Mouse (Mus musculus) embryonic facial prominence, embryonic 10.5 days (tissue): ENCODE measurements at regions not wholly inside any gene's neighbourhood (a gene's known extent, or its start where the extent isn't known, plus 50 kb on each side); places are given as distances from the start of the nearest gene placed in this dataset.
"Not testable (repeated sequence)": the region's sequence is repeated elsewhere in the genome, so short reads cannot be mapped to it uniquely, and the experiment has no call there.

Experiments used
- DNase-seq: peaks from one replicate; pipeline ENCODE4 v3.0.0-alpha.2; 2017; ENCODE audit warnings: low spot score
- H3K27ac ChIP-seq: fragments of 300-500 bp; sonication (generic); replicated peaks from 2 replicates; pipeline ENCODE4 v1.5.1; 2016; ENCODE audit warnings: mild to moderate bottlenecking
- H3K27me3 ChIP-seq: fragments of 300-500 bp; sonication (generic); replicated peaks from 2 replicates; pipeline ENCODE4 v1.6.1; 2016; ENCODE audit warnings: low read depth, mild to moderate bottlenecking; ENCODE audit not compliant: poor library complexity, severe bottlenecking
- H3K36me3 ChIP-seq: fragments of 300-500 bp; sonication (generic); replicated peaks from 2 replicates; pipeline ENCODE4 v1.6.1; 2016; ENCODE audit warnings: mild to moderate bottlenecking, moderate library complexity
- H3K4me1 ChIP-seq: fragments of 300-500 bp; sonication (generic); 2 replicates; pipeline ENCODE4 v1.6.1; 2016
- H3K4me3 ChIP-seq: fragments of 300-500 bp; sonication (generic); 2 replicates; pipeline ENCODE4 v1.5.1; 2016; ENCODE audit warnings: mild to moderate bottlenecking, moderate library complexity
- H3K9me3 ChIP-seq: fragments of 300-500 bp; sonication (generic); 2 replicates; pipeline ENCODE4 v1.6.1; 2016; ENCODE audit warnings: mild to moderate bottlenecking
- WGBS: fragments of 180-500 bp; shearing (Covaris S2); methylation state at CpG from one replicate; pipeline ENCODE4 v1.1.7; 2016; 5-methylcytosine and 5-hydroxymethylcytosine counted together

DNA sequence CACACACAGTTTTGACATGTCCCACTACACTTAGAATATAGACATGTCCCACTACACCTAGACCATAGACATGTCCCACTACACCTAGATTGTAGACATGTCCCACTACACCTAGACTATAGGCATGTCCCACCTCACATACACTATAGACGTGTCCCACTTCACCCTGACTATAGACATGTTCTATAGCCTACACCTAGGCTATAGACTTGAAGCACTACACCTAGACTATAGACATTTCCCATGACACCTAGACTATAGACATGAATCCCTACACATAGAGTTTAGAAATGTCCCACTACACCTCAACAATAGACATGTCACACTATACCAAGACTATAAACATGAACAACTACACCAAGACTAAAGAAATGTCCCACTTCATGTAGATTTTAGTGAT, 2580.9 kb downstream of the Gm37988 start:
- WGBS, result 89% methylated on average over 1 of the region's 1 CpGs
- Histone ChIP-seq H3K36me3 (0 out of 2 replicates have a peak, but pooled peaks cover 3% of the 10 kb centered on the region), H3K4me3 (no peak overlapping the region), H3K4me1 (no peaks in the 10 kb centered on the region), H3K27me3 (no peaks in the 10 kb centered on the region), H3K27ac (no peak overlapping the region), H3K9me3 (no peaks in the 10 kb centered on the region)
- no peak for DNase-seq

DNA sequence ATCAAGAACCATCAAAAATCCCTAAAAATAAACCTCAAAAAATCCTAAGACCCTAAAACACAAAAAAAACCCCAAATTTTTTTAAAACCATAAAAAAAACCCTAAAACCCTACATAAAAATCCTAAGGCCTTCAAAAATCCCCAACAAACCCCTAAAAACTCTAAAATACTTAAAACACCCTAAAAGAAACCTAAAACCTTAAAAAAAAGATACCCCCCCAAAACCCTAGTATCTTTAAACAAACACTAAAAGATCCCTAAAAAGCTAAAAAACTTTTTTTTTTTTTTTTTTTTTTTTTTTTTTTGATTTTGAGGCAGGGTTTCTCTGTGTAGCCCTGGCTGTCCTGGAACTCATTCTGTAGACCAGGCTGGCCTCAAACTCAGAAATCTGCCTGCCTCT, 2585.8 kb downstream of the Gm37988 start:
- no peaks in the 10 kb centered on the region for H3K9me3 ChIP-seq
- 0 out of 2 replicates have a peak, but pooled peaks cover under 1% of the 10 kb centered on the region for H3K36me3 ChIP-seq
- H3K27ac ChIP-seq, result no peak overlapping the region
- H3K27me3 ChIP-seq, result no peaks in the 10 kb centered on the region
- no peak overlapping the region for H3K4me3 ChIP-seq
- DNase-seq, result no peak
- H3K4me1 ChIP-seq, result no peaks in the 10 kb centered on the region

DNA sequence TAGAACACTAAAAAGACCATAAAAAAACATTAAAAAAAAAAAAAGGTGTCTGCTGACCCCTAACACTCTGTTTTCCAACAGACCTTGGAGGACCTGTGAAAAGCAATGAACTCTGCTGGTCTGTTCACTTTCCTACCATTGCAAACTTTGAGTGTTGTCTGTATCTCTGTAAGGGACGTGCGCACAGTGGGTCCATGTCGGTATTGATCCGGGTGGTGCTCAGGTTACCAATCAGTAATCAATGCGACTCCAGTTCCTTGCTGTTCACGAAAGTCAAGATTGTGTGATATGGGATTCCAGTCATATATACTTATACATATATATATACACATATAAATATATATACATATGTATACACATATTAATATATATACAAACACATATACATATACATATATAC, 2586.5 kb downstream of the Gm37988 start:
- Histone ChIP-seq H3K4me1 (no peaks in the 10 kb centered on the region), H3K4me3 (no peak overlapping the region), H3K27me3 (no peaks in the 10 kb centered on the region), H3K36me3 (no peaks in the 10 kb centered on the region), H3K27ac (no peak overlapping the region), H3K9me3 (no peaks in the 10 kb centered on the region)
- DNase-seq, result no peak
- WGBS, result 94% methylated on average over 6 of the region's 6 CpGs

DNA sequence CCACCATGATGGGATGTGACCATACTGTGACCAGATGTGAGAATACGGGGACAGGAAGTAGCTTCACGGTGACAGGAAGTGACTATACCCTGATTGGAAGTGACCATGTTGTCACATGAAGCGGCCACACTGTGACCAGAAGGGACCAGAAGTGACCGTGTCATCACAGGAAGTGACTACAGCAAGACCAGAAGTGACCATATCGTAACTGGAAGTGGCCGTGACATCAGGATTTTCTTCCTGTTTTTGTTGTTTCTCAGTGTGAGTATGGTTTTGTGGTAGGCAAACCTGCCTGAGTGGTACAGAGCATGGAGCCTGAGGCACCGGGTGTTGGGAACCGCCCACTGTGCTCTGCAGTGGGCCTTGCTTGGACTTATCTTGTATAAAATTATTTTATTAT, 2587.8 kb downstream of the Gm37988 start:
- no peaks in the 10 kb centered on the region for H3K4me1 ChIP-seq
- no peak overlapping the region for H3K4me3 ChIP-seq
- H3K9me3 ChIP-seq, result no peaks in the 10 kb centered on the region
- H3K27me3 ChIP-seq, result no peaks in the 10 kb centered on the region
- DNase-seq, result peak; percentile 14
- no peaks in the 10 kb centered on the region for H3K36me3 ChIP-seq
- WGBS, result 94% methylated on average over 8 of the region's 8 CpGs
- H3K27ac ChIP-seq, result no peak overlapping the region

DNA sequence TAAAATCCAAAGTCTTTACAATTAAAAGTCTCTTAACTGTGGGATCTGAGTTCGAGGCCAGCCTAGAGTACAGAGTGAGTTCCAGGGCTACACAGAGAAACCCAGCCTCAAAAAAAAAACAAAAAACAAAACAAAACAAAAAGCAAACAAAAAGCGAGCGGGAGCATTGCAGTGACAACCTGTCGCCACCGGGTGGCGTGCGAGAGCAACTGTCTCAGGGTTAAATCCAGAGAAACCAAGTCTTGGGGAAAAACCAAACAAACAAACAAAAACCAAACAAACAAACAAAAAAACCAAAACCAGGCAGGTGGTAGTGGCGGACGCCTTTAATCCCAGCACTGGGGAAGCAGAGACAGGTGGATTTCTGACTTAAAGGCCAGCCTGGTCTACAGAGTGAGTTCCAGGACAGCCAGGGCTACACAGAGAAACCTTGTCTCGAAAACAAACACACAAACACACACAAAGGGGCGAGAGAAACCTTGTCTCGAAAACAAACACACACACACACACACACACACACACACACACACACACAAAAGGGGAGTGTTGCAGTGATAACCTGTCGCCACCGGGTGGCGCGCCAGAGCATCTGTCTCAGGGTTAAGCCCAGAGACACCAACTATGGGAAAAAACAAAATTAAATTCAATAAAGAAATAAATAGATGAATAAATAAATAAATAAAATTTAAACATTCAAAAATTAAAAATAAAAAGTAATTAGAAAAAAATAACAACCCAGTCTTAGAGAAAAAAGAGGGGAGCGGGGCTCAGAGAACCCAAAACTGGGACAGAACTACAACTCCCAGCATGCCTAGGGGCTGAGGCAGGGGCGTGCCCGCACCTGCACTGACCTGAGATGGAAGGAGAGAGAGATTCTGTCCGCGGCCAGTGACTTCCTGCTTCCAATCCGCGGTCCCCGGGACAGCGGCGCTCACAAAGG, 2589.4 kb downstream of the Gm37988 start:
- no peaks in the 10 kb centered on the region for H3K4me1 ChIP-seq
- WGBS, result 16% methylated on average over 26 of the region's 26 CpGs
- peak; percentile 75 for DNase-seq
- no peaks in the 10 kb centered on the region for H3K27me3 ChIP-seq
- H3K9me3 ChIP-seq, result no peaks in the 10 kb centered on the region
- no peaks in the 10 kb centered on the region for H3K36me3 ChIP-seq
- H3K4me3 ChIP-seq, result peak overlapping the region; percentile 74
- peak overlapping the region; percentile 91 for H3K27ac ChIP-seq

DNA sequence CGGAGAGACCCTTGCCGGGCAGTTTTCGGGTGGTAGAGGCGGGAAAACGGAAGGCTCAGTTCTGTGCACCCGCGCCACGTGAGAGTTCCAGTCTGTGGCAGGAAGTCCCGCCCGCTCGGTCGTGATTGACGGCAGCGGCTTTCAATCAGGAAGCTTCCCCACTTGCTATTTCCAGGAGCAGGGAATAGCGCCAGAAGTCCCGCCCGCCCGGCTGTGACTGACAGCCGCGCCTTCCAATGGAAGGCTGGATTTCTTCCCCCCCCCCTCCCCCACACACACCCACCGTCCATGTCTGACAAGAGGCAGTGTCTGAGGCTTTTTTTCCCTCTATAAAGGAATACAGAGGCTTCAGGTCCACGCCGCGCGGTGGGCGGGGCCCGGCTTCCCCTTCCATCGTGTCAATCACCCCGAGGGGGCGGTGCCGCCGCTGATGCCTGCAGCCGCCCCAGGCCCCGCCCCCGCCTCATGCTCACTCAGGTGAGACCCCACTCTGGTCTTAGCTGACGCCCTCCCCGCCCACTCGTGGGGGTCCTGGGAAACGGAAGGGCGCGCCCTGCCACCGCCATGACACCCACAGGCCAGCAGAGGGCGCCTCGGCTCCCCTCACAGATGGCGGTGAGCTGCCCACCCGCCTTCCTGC, 2590.2 kb downstream of the Gm37988 start:
- no peaks in the 10 kb centered on the region for H3K27me3 ChIP-seq
- WGBS, result under 1% methylated on average over 46 of the region's 46 CpGs
- peak overlapping the region; percentile 74 for H3K4me3 ChIP-seq
- no peaks in the 10 kb centered on the region for H3K36me3 ChIP-seq
- no peaks in the 10 kb centered on the region for H3K9me3 ChIP-seq
- peak overlapping the region; percentile 91 for H3K27ac ChIP-seq
- H3K4me1 ChIP-seq, result no peaks in the 10 kb centered on the region
- DNase-seq, result peak; percentile 99

DNA sequence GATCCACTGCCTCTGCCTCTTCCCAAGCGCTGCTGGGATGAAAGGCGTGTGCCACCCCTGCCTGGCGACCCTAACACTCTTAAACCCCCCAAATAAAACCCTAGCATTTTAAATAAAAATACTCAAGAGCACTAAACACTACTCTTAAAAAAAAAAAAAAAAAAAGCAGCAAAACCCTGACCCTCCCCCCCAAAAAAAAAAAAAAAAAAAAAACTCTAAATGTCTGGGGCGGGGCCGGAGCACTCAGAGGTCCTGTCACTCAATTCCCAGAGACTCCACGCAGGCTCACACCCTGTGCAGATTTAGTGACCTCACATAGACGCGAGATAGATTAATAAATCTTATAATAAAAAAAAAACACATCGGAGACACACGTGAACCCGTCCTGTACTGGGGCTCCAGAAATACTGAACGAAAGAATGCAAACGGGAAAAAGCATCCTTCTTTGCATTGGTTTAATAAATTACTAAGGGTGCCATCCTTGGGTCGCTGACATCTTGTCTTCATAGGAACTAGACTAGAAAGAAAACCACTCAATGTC, 2591.1 kb downstream of the Gm37988 start:
- Histone ChIP-seq H3K27ac (peak overlapping the region; percentile 91), H3K4me1 (no peaks in the 10 kb centered on the region), H3K27me3 (no peaks in the 10 kb centered on the region), H3K4me3 (peak overlapping the region; percentile 74), H3K9me3 (no peaks in the 10 kb centered on the region), H3K36me3 (no peaks in the 10 kb centered on the region)
- 61% methylated on average over 14 of the region's 14 CpGs for WGBS
- no peak for DNase-seq

DNA sequence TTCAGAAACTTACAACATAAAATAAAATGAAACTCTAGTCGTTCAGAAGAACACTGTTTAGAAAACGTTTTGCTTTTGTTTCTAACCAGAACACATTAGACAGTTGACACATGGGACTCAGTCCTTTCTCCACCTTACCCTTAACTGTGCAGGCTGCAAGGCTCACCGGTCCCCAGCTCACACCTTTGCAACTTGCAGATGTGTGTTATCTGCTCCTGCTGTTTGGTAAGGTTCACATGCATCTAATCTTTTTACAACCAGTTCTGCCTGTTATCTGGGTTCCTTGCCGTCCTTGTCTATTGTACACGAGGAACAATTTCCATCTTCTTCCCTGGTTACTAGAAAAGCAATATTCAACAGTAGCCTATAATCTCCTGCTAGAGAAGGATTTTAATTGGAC, 2598.0 kb downstream of the Gm37988 start:
- H3K27ac ChIP-seq, H3K4me3 ChIP-seq, H3K9me3 ChIP-seq, H3K27me3 ChIP-seq, DNase-seq, H3K36me3 ChIP-seq, H3K4me1 ChIP-seq: not testable (repeated sequence)
- 81% methylated on average over 5 of the region's 5 CpGs for WGBS

DNA sequence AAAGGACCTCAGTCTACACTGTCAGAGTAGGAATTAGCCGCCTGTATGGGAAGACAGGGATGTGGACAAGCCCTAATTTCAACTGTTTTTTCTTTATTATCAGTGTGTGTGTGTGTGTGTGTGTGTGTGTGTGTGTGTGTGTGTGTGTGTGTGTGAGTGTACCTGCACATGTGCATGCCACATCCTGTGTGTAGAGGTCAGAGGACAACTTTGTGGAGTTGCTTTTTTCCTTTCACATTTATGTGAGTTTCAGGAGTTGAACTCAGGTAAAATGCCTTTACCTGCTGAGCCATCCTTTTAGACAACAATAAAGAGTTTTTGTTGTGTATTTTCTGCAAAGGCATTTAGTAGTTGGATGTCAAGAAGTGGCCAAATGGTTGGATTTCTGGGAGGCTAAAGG, 2606.8 kb downstream of the Gm37988 start:
- Histone ChIP-seq H3K36me3 (no peaks in the 10 kb centered on the region), H3K27me3 (no peaks in the 10 kb centered on the region), H3K9me3 (no peaks in the 10 kb centered on the region), H3K4me3 (no peak overlapping the region), H3K4me1 (no peaks in the 10 kb centered on the region), H3K27ac (no peak overlapping the region)
- DNase-seq, result no peak
- 86% methylated on average over 1 of the region's 1 CpGs for WGBS

DNA sequence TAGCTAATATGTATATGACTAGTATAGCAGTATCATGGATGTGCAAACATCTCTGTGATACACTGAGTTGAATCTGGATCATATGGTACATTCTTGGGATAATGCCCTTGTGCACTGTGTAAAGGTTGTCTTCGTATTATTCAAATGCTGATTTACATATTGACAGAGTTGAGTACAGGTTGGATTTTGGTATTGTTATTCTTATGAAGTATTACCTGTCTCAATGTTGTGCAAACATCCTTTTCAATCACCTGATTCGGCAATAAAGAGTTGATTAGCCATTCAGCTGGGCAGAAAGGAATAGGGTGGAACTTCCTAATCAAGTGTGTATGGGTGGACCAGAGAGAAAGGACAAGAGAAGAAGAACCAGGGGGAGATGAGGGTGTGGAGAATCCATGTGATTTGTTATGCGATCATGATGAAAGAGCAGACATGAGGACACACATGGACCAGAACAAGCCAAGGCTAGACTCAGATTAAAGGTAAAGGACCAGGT, 2644.0 kb downstream of the Gm37988 start:
- no peaks in the 10 kb centered on the region for H3K4me1 ChIP-seq
- 85% methylated on average over 3 of the region's 3 CpGs for WGBS
- no peak for DNase-seq
- no peak overlapping the region for H3K27ac ChIP-seq
- H3K9me3 ChIP-seq, result no peaks in the 10 kb centered on the region
- no peaks in the 10 kb centered on the region for H3K36me3 ChIP-seq
- no peak overlapping the region for H3K4me3 ChIP-seq
- no peaks in the 10 kb centered on the region for H3K27me3 ChIP-seq

DNA sequence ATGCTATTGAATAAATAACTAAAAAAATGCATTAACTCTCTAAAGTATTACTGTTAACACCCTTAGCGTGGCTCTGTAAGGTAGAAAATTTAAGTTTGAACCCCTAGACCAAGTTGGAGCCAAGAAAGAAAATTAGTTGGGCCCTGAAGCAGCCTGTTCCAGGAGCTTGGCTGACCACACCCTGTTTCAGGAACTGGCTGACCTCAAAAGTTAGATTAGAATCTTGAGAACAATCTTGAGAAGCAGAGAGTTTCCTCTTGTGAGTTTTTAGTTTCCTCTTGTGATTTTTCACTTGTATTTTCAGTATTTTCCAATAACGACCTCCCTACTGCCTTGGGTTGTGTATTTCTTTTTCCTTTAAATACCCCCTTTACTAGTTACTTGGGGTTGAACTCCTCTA, 2647.2 kb downstream of the Gm37988 start:
- Histone ChIP-seq H3K9me3 (no peaks in the 10 kb centered on the region), H3K27ac (no peak overlapping the region), H3K36me3 (no peaks in the 10 kb centered on the region), H3K4me1 (no peaks in the 10 kb centered on the region), H3K27me3 (no peaks in the 10 kb centered on the region), H3K4me3 (no peak overlapping the region)
- DNase-seq, result no peak
- 82% methylated on average over 2 of the region's 2 CpGs for WGBS

DNA sequence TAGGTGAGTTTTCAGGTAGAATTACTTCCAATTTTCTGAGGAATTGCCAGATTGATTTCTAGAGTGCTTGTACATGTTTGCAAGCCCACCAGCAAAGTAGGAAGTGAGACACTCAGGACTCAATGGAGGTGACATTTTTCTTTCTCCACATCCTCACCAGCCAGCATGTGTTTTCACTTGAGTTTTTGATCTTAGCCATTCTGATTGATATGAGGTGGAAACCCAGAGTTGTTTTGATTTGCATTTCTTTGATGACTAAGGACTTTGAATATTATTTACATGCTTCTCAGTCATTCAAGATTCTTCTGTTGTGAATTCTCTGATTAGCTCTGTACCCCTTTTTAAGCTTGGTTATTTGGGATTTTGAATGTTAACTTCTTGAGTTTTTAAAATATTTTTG, 2650.2 kb downstream of the Gm37988 start:
- H3K36me3 ChIP-seq, result no peaks in the 10 kb centered on the region
- H3K4me3 ChIP-seq, result no peak overlapping the region
- no peak for DNase-seq
- no peaks in the 10 kb centered on the region for H3K27me3 ChIP-seq
- no peak overlapping the region for H3K27ac ChIP-seq
- H3K9me3 ChIP-seq, result no peaks in the 10 kb centered on the region
- H3K4me1 ChIP-seq, result no peaks in the 10 kb centered on the region

DNA sequence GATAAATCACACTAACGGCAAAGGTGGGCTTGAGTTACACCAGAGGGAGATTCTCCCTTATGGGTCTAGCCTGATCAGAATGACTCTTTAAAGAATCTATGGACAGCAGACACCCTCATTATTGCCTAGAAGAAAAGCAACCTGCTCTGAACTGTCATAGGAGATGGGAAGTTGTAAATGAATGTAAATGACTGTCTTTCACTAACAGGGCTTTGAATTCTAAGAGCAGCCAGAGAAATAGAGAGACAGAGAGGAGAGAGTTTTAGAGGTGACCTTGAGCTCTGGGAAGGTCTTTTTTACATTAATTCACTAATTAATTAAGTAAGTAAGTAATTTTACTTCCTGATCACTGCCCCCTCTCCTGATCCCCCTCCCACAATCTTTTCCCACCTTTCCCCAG, 2686.4 kb downstream of the Gm37988 start:
- no peak for DNase-seq
- 90% methylated on average over 1 of the region's 1 CpGs for WGBS
- no peaks in the 10 kb centered on the region for H3K4me1 ChIP-seq
- H3K9me3 ChIP-seq, result no peaks in the 10 kb centered on the region
- H3K27me3 ChIP-seq, result no peaks in the 10 kb centered on the region
- no peak overlapping the region for H3K4me3 ChIP-seq
- no peaks in the 10 kb centered on the region for H3K36me3 ChIP-seq
- no peak overlapping the region for H3K27ac ChIP-seq
